Mouse (Mus musculus) left cerebral cortex, adult 2 months (tissue): ENCODE results near the gene Gba. TPM values are rescaled to one million over a fixed set of nuclear protein-coding genes. Genes with fewer than 3 reads are reported as not detected.

ENCODE experiments used
- DNase-seq, 2 experiments: peaks; one replicate each; pipeline ENCODE4 v3.0.0; 2021 to 2022; ENCODE audit warnings: low spot score in 2 of 2, mixed read lengths in 1 of 2; ENCODE audit errors: extremely low spot score in 1 of 2
- H3K27ac ChIP-seq: fragments of 200-600 bp; 2 replicates; pipeline ENCODE4 v1.8.1; 2022
- H3K4me3 ChIP-seq: fragments of 200-600 bp; 2 replicates; pipeline ENCODE4 v1.8.1; 2022
- CTCF ChIP-seq: fragments of 200-600 bp; IDR thresholded peaks from 2 replicates; pipeline ENCODE4 v1.8.1; 2022; ENCODE audit warnings: antibody characterized with exemption, mild to moderate bottlenecking, moderate library complexity
- intact Hi-C: fragments of 180-260 bp; cut with DNase I; formaldehyde crosslinking; loops from one replicate; pipeline ENCODE4 v1.15.1; 2025
- total RNA-seq, 2 experiments: library from RNA; stranded (reverse); gene quantifications; 2 replicates each; pipeline ENCODE4 v1.2.3; 2021

The Gba gene
- total RNA-seq, 2 experiments from 2014 or later = 64.9 to 66.8 TPM

GRCm38 (mm10) chr3:89165268-89165870, 37.4 kb upstream of the Gba start:
- DNase-seq = no peak
- TF ChIP-seq CTCF = no peak
- H3K27ac ChIP-seq = peak overlapping the region; percentile 91
- peak overlapping the region; percentile 68 for H3K4me3 ChIP-seq
- intact Hi-C loops = loop anchor here (1.0 to 10.0 kb wide), 3 partner anchors 12 to 221 kb away; partner anchors contain the start of gene Scamp3

DNA sequence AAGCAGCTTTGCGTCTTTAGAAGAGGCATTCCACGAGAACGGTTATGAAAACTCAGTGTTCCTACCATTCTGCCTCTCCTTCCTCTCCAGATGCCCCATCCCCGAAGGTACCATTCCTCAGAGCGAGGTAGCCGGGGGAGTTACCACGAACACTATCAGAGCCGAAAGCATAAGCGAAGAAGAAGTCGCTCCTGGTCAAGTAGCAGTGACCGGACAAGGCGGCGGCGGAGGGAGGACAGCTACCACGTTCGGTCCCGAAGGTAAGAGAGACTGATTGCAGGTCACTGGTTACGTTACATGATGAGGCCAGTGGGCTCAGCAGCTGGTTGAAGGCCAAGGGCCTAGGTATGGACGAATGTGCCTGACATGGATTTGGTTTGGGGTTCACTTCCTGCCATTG, 35.8 kb upstream of the Gba start:
- H3K4me3 ChIP-seq = no peak overlapping the region
- H3K27ac ChIP-seq = no peak overlapping the region
- no peak for TF ChIP-seq CTCF
- DNase-seq = no peak
- intact Hi-C loops = loop anchor here (10.0 kb wide), 1 partner anchor 222 kb away; no protein-coding TSS in a partner anchor

DNA sequence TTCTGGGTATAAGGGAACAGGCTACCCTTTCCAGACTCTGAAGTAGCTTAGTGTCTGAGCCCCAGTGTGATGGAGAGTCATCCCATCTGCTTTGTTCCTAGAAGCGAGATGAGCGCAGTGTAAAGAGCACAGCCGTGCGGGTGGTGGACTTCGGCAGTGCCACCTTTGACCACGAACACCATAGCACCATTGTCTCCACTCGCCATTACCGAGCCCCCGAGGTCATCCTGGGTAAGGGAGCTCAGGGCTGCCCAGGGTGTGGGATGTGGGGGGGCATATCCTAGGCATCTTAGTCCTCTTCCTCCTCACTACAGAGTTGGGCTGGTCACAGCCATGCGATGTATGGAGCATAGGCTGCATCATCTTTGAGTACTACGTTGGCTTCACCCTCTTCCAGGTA, 27.9 kb upstream of the Gba start:
- no peak for TF ChIP-seq CTCF
- Histone ChIP-seq H3K27ac (no peak overlapping the region), H3K4me3 (no peak overlapping the region)
- DNase-seq = no peak
- intact Hi-C loops = no loop called here

DNA sequence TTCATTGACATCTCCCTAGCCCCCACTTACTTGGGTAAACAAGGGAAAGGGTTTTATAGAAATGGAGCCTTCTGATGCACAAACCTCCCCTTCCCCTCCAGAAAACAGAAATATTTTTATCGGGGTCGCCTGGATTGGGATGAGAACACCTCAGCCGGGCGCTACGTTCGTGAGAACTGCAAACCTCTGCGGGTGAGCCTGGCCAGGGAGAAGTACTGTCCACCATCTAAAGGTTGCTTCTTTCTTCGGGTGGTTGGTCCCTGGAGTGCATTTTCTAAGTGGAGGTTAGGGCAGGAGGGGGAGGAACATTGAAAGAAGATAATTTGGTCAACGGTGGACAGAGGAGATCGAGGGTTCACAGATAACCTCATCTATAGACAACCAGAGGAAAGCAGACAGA, 27.2 kb upstream of the Gba start:
- intact Hi-C loops = no loop called here
- no peak overlapping the region for H3K4me3 ChIP-seq
- DNase-seq = no peak
- no peak overlapping the region for H3K27ac ChIP-seq
- TF ChIP-seq CTCF = no peak

DNA sequence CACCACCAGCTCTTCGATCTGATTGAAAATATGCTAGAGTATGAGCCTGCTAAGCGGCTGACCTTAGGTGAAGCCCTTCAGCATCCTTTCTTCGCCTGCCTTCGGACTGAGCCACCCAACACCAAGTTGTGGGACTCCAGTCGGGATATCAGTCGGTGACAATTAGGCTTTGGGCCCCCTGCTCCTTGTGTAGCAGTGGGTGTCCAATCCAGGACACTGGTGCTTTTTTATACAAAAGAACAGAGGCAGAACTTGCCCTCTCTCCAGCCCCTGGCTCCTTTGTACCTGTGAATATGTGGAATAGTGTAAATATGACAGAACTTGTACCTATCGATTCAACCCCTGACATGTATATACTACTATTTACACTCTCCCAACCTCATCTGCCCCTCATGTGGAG, 26.3 kb upstream of the Gba start:
- DNase-seq = no peak
- intact Hi-C loops = no loop called here
- H3K27ac ChIP-seq = no peak overlapping the region
- no peak for TF ChIP-seq CTCF
- H3K4me3 ChIP-seq = no peak overlapping the region

GRCm38 (mm10) chr3:89177242-89178106, 25.3 kb upstream of the Gba start, which contains the start of gene Scamp3:
Gene Scamp3 (plus strand): TSS chr3:89177473.
- no peak for TF ChIP-seq CTCF
- H3K4me3 ChIP-seq = peak within 1 kb of the TSS; percentile 97
- H3K27ac ChIP-seq = peak within 1 kb of the TSS; percentile 91
- DNase-seq = peak; percentile 82 to 84
- intact Hi-C loops = loop anchor here (1.0 kb wide), 1 partner anchor 12 kb away; no protein-coding TSS in a partner anchor

- intact Hi-C loops = no loop called here
- H3K27ac ChIP-seq = peak overlapping the region; percentile 91; the same call in 1 of the 2 replicates
- no peak for TF ChIP-seq CTCF
- no peak for DNase-seq
- H3K4me3 ChIP-seq = peak overlapping the region; percentile 97
Measured at GRCm38 (mm10) chr3:89178107-89178385, 24.7 kb upstream of the Gba start.

DNA sequence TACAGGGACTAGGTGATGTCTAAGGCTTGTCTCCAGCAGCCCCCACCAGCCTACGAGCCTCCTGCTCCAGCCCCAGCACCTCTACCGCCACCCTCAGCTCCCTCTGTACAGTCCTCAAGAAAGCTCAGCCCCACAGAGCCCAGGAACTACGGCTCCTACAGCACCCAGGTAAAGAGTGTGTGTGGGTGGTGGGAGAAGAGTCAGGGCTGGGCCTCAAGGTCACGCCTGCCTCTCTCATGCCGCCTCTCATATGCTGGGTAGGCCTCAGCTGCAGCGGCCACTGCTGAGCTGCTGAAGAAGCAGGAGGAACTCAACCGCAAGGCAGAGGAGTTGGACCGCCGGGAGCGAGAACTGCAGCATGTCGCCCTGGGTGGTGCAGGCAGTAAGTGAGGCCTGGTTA, 23.7 kb upstream of the Gba start:
- DNase-seq = no peak
- no peak for TF ChIP-seq CTCF
- Histone ChIP-seq H3K27ac (no peak overlapping the region), H3K4me3 (no peak overlapping the region)
- intact Hi-C loops = no loop called here

GRCm38 (mm10) chr3:89181749-89182500, 20.8 kb upstream of the Gba start:
- TF ChIP-seq CTCF = no peak
- Histone ChIP-seq H3K27ac (no peak overlapping the region; the same call in 1 of the 2 replicates), H3K4me3 (no peak overlapping the region)
- DNase-seq = no peak
- intact Hi-C loops = no loop called here

DNA sequence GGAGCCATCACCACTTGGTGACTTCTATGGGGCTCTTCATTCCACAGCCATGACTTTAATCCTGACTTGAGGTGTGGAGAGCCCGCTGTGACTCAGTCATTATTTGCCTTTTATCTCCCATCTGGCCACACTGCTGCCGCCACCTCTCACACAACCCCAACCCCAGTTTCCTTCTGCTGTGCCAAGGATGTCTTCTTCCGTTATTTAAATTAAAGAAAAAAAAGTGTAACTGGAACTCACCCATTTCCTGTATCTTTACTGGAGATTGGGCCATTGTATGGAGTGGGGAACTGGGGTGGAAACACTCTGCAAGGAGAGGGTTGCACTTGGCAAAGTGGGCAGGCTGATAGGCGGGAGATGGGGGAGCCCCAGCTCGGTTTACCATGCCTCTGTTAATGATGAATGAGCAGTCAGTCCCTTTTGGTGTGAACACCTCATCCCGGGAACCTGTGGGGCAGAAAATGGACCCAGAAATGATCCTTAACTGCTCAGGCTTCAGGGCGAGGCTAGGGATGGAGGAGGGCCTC, 20.1 kb upstream of the Gba start:
- intact Hi-C loops = no loop called here
- H3K4me3 ChIP-seq = peak overlapping the region; percentile 92
- TF ChIP-seq CTCF = no peak
- DNase-seq = no peak
- peak overlapping the region; percentile 98 for H3K27ac ChIP-seq

GRCm38 (mm10) chr3:89183058-89183958, 19.4 kb upstream of the Gba start, which contains the start of gene Fam189b:
Gene Fam189b (plus strand): TSS chr3:89183143.
- DNase-seq = peak; percentile 91 to 93
- no peak; the same call in 1 of the 2 replicates for TF ChIP-seq CTCF
- intact Hi-C loops = no loop called here
- Histone ChIP-seq H3K4me3 (peak within 1 kb of the TSS; percentile 92), H3K27ac (peak within 1 kb of the TSS; percentile 98)
